Mouse (Mus musculus) heart, postnatal 36 days (tissue): ENCODE data around the gene Myo1g. TPM values are rescaled to one million over a fixed set of nuclear protein-coding genes. Genes with fewer than 3 reads are reported as not detected.
"Not testable (repeated sequence)": the region's sequence is repeated elsewhere in the genome, so short reads cannot be mapped to it uniquely, and the experiment has no call there.

ENCODE experiments used
- DNase-seq, 2 experiments: peaks; one replicate each; pipeline ENCODE4 v3.0.0; 2021 to 2022
- intact Hi-C: fragments of 180-260 bp; cut with DNase I; formaldehyde crosslinking; loops from one replicate; pipeline ENCODE4 v1.15.1; 2025
- total RNA-seq, 2 experiments: library from RNA; stranded (reverse); gene quantifications; 2 replicates each; pipeline ENCODE4 v1.2.3; 2021

Myo1g gene
- total RNA-seq, 2 experiments from 2014 or later = 1.2 to 2.2 TPM

- DNase-seq = no peak
- intact Hi-C loops = no loop called here
These were observed 10.0 kb upstream of the Myo1g start for GRCm38 (mm10) chr11:6530746-6531145.

- intact Hi-C loops = loop anchor here (5.0 kb wide), 2 partner anchors 53 to 97 kb away; partner anchors contain the start of genes Purb and Tbrg4
- no peak for DNase-seq
These were observed 9.2 kb upstream of the Myo1g start for GRCm38 (mm10) chr11:6529961-6530360.

- DNase-seq = peak; percentile 98 to 99
- intact Hi-C loops = loop anchor here (5.0 kb wide), 2 partner anchors 51 to 99 kb away; partner anchors contain the start of genes Purb and Tbrg4
These were observed 7.6 kb upstream of the Myo1g start for GRCm38 (mm10) chr11:6528186-6529006.

GRCm38 (mm10) chr11:6527256-6528185 is 6.8 kb upstream of the Myo1g start:
- DNase-seq = no peak
- intact Hi-C loops = loop anchor here (5.0 kb wide), 2 partner anchors 50 to 100 kb away; partner anchors contain the start of genes Purb and Tbrg4

GRCm38 (mm10) chr11:6526526-6527255 is 5.9 kb upstream of the Myo1g start:
- DNase-seq = not testable (repeated sequence)
- intact Hi-C loops = loop anchor here (5.0 kb wide), 2 partner anchors 49 to 101 kb away; partner anchors contain the start of genes Purb and Tbrg4

- intact Hi-C loops = loop anchor here (5.0 kb wide), 2 partner anchors 48 to 102 kb away; partner anchors contain the start of genes Purb and Tbrg4
These were observed 4.5 kb upstream of the Myo1g start for GRCm38 (mm10) chr11:6525241-6525640.

GRCm38 (mm10) chr11:6524880-6525238 is 4.1 kb upstream of the Myo1g start:
- intact Hi-C loops = loop anchor here (5.0 kb wide), 2 partner anchors 48 to 102 kb away; partner anchors contain the start of genes Purb and Tbrg4

More at GRCm38 (mm10) chr11:6525241-6525640, 4.5 kb upstream of the Myo1g start:
- DNase-seq = no peak

GRCm38 (mm10) chr11:6524165-6524879 is 3.6 kb upstream of the Myo1g start:
- no peak for DNase-seq
- intact Hi-C loops = no loop called here

More at GRCm38 (mm10) chr11:6524880-6525238, 4.1 kb upstream of the Myo1g start:
- DNase-seq = no peak

- no peak for DNase-seq
- intact Hi-C loops = no loop called here
These were observed 2.9 kb upstream of the Myo1g start for GRCm38 (mm10) chr11:6523662-6524088.

- intact Hi-C loops = no loop called here
- DNase-seq = no peak
These were observed 2.2 kb upstream of the Myo1g start for GRCm38 (mm10) chr11:6522782-6523525.

- peak in 1 of 2 experiments; percentile 14 for DNase-seq
- intact Hi-C loops = no loop called here
These were observed 1.2 kb downstream of the Myo1g start for GRCm38 (mm10) chr11:6519491-6520033.

GRCm38 (mm10) chr11:6514837-6515236 is 5.9 kb downstream of the Myo1g start:
- no peak for DNase-seq

GRCm38 (mm10) chr11:6508269-6508876 is 12.4 kb downstream of the Myo1g start:
- intact Hi-C loops = no loop called here
- no peak for DNase-seq

More at GRCm38 (mm10) chr11:6514837-6515236, 5.9 kb downstream of the Myo1g start:
- intact Hi-C loops = no loop called here

- DNase-seq = no peak
These were observed 14.2 kb downstream of the Myo1g start for GRCm38 (mm10) chr11:6506516-6506915.

GRCm38 (mm10) chr11:6504689-6505088 is 16.1 kb downstream of the Myo1g start:
- intact Hi-C loops = no loop called here
- no peak for DNase-seq

More at GRCm38 (mm10) chr11:6506516-6506915, 14.2 kb downstream of the Myo1g start:
- intact Hi-C loops = no loop called here

- intact Hi-C loops = no loop called here
- no peak for DNase-seq
These were observed 16.5 kb downstream of the Myo1g start for GRCm38 (mm10) chr11:6504226-6504625.

- intact Hi-C loops = no loop called here
- DNase-seq = no peak
These were observed 18.3 kb downstream of the Myo1g start for GRCm38 (mm10) chr11:6502506-6502905.
